Mouse (Mus musculus) lung, postnatal 0 days (tissue): ENCODE results near the gene Higd1a. TPM values are rescaled to one million over a fixed set of nuclear protein-coding genes. Genes with fewer than 3 reads are reported as not detected.

ENCODE experiments used
- ATAC-seq: fragments of 200-750 bp; cut with Nextera tagmentation; 2 replicates; pipeline ENCODE4 v1.8.0; 2017; ENCODE audit warnings: moderate library complexity
- DNase-seq: peaks from one replicate; pipeline ENCODE4 v3.0.0-alpha.2; 2016; ENCODE audit warnings: low spot score
- H3K27ac ChIP-seq: fragments of 300-500 bp; sonication (generic); 2 replicates; pipeline ENCODE4 v1.5.1; 2014; ENCODE audit warnings: antibody characterized with exemption, mild to moderate bottlenecking, low read length, mixed read lengths
- H3K27me3 ChIP-seq: fragments of 300-500 bp; sonication (generic); replicated peaks from 2 replicates; pipeline ENCODE4 v1.6.1; 2014; ENCODE audit warnings: low read length, mixed read lengths; ENCODE audit not compliant: insufficient read depth
- H3K36me3 ChIP-seq: fragments of 300-500 bp; sonication (generic); 2 replicates; pipeline ENCODE4 v1.6.1; 2014; ENCODE audit warnings: low read length, mixed read lengths; ENCODE audit not compliant: insufficient read depth
- H3K4me1 ChIP-seq: fragments of 300-500 bp; sonication (generic); 2 replicates; pipeline ENCODE4 v1.6.1; 2014; ENCODE audit warnings: antibody characterized with exemption, low read depth, low read length, mixed read lengths; ENCODE audit not compliant: insufficient read depth
- H3K4me2 ChIP-seq: fragments of 300-500 bp; sonication (generic); replicated peaks from 2 replicates; pipeline ENCODE4 v1.6.1; 2014; ENCODE audit warnings: low read depth, mild to moderate bottlenecking, low read length, moderate library complexity, mixed read lengths
- H3K4me3 ChIP-seq: fragments of 300-500 bp; sonication (generic); 2 replicates; pipeline ENCODE4 v1.5.1; 2014; ENCODE audit warnings: low read depth, low read length
- H3K9ac ChIP-seq: fragments of 300-500 bp; sonication (generic); replicated peaks from 2 replicates; pipeline ENCODE4 v1.6.1; 2014; ENCODE audit warnings: low read depth, mild to moderate bottlenecking
- H3K9me3 ChIP-seq: fragments of 300-500 bp; sonication (generic); 2 replicates; pipeline ENCODE4 v1.6.1; 2016; ENCODE audit warnings: low read length, mixed read lengths
- CTCF ChIP-seq: IDR thresholded peaks from 2 replicates; pipeline ENCODE4 v1.5.1; 2016; ENCODE audit warnings: antibody characterized with exemption, mild to moderate bottlenecking
- EP300 ChIP-seq: IDR thresholded peaks from 2 replicates; pipeline ENCODE4 v1.6.1; 2016; ENCODE audit warnings: antibody characterized with exemption, mild to moderate bottlenecking, control low read depth
- WGBS: fragments of 180-500 bp; shearing (Covaris S2); extraction: QIAGEN DNeasy Blood & Tissue Kit; methylation state at CpG from one replicate; pipeline ENCODE4 v1.1.7; 2014; 5-methylcytosine and 5-hydroxymethylcytosine counted together
- polyA plus RNA-seq: library from polyadenylated mRNA; unstranded; fragments of >200 nt; fragmentation: Nextera tagmentation; extraction: Ambion mirVana; gene quantifications from 2 replicates; pipeline ENCODE4 v1.2.1, GENCODE M21; 2015

The Higd1a gene
- polyA plus RNA-seq, 1 experiment from 2014 or later, result 206 TPM

- WGBS, result 42% methylated on average over 4 of the region's 4 CpGs
- DNase-seq, result peak; percentile 69
- H3K4me2 ChIP-seq, result no peak overlapping the region
- no peaks in the 10 kb centered on the region for H3K27me3 ChIP-seq
- H3K27ac ChIP-seq, result peak overlapping the region; percentile 26; the same call in 1 of the 2 replicates
- H3K9me3 ChIP-seq, result no peaks in the 10 kb centered on the region
- peaks cover 8% of the 10 kb centered on the region; the same call in 1 of the 2 replicates for H3K4me1 ChIP-seq
- H3K4me3 ChIP-seq, result no peak overlapping the region
- TF ChIP-seq EP300 (peak; percentile 62), CTCF (no peak)
- peak; percentile 20 for ATAC-seq
- no peak overlapping the region for H3K9ac ChIP-seq
- no peaks in the 10 kb centered on the region for H3K36me3 ChIP-seq
Observed at GRCm38 (mm10) chr9:121896820-121897219, 38.7 kb upstream of the Higd1a start.

DNA sequence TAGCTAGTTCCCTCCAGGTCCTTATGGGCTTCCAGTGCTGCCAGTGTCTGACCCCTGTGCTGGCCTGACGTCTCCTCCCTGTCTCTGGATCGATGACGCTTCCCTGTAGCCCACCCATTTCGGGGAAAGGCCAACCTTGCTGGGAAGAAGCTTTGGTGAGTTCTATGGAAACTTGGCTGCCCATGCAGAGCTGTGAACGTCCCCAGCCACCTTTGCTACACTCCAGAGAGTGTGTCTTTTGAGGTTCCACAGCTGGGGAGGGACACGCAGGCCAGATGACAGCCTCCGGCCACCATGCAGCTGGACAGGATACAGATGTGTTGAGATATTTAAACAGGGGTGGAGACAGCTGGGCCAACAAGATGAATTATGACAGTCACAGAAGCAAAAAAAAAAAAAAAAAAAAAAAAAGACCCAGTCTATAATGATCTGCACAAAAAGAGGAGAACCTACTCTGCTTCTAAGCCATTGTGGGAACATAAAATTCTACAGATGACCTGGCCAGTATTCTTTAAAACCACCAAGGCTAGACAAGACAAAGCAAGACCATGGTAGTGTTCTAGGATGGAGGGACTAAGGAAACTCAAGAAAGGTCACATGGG, 37.3 kb upstream of the Higd1a start:
- no peaks in the 10 kb centered on the region for H3K36me3 ChIP-seq
- peak overlapping the region; percentile 71 for H3K27ac ChIP-seq
- H3K4me1 ChIP-seq, result peaks cover 8% of the 10 kb centered on the region; the same call in 1 of the 2 replicates
- no peak overlapping the region for H3K4me2 ChIP-seq
- peak; percentile 92 for DNase-seq
- TF ChIP-seq EP300 (peak; percentile 80; the same call in 1 of the 2 replicates), CTCF (no peak)
- H3K4me3 ChIP-seq, result no peak overlapping the region
- no peaks in the 10 kb centered on the region for H3K9me3 ChIP-seq
- peak; percentile 75 for ATAC-seq
- H3K27me3 ChIP-seq, result no peaks in the 10 kb centered on the region
- no peak overlapping the region for H3K9ac ChIP-seq
- 35% methylated on average over 7 of the region's 7 CpGs for whole genome bisulfite sequencing

DNA sequence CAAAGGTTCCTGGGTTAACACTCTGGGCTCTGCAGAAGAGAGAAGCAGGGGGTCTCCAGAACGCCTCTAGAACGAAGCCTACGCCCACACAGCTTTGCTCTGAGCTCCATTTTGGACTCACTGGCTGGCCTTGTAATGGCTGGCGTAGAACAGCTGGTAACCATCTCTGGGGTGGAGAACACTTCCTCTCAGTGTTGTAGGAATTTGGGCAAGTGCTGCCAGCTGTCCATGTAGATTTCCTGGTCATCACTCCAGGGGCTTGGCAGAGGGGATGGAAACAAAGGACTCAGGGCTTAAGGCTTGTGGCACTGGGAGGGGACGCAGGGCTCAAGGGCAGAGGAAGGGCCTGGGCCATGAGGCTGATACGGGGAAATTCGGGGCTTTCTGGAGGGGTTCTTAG, 36.3 kb upstream of the Higd1a start:
- Histone ChIP-seq H3K9me3 (no peaks in the 10 kb centered on the region), H3K4me3 (no peak overlapping the region), H3K36me3 (no peaks in the 10 kb centered on the region), H3K4me1 (peaks cover 8% of the 10 kb centered on the region; the same call in 1 of the 2 replicates), H3K27me3 (no peaks in the 10 kb centered on the region), H3K27ac (peak overlapping the region; percentile 71), H3K4me2 (no peak overlapping the region), H3K9ac (no peak overlapping the region)
- 63% methylated on average over 7 of the region's 7 CpGs for WGBS
- peak; percentile 15; the same call in 1 of the 2 replicates for ATAC-seq
- TF ChIP-seq EP300 (peak; percentile 46; the same call in 1 of the 2 replicates), CTCF (no peak)
- DNase-seq, result peak; percentile 70

DNA sequence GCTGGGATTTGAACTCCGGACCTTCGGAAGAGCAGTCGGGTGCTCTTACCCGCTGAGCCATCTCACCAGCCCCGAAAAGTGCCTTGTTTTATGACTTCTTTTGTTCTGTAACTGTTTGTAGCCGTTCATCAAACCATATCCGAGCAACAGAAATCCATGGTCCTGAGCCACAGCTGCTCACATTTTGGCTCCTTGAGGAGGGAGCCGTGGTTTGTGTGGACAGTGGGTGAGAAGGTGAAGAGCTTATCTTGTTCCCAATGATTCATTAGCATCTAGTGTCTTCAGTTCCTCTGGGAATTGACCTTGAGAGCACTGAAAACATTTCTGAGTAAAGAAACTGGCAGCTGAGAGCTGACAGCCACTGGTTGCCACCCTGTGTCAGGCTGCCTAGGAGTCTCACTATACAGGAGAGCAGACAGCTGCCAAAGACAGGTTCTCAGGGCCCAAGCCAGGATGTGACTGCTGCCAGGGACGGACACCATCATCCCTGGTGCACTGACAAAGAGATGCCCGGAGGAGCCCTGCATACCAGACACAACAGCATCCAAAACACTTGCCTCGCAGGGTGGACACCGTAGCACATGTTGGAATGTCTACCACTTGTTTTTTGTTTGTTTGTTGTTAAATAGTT, 34.0 kb upstream of the Higd1a start:
- WGBS, result 74% methylated on average over 12 of the region's 12 CpGs
- Histone ChIP-seq H3K4me3 (no peak overlapping the region), H3K36me3 (no peaks in the 10 kb centered on the region), H3K27ac (no peak overlapping the region), H3K27me3 (no peaks in the 10 kb centered on the region), H3K9me3 (no peaks in the 10 kb centered on the region), H3K4me1 (peaks cover 8% of the 10 kb centered on the region; the same call in 1 of the 2 replicates), H3K9ac (no peak overlapping the region), H3K4me2 (no peak overlapping the region)
- no peak for DNase-seq
- TF ChIP-seq CTCF (no peak), EP300 (no peak)
- no peak for ATAC-seq

GRCm38 (mm10) chr9:121891301-121891700, 33.1 kb upstream of the Higd1a start:
- peak overlapping the region; percentile 62 for H3K27ac ChIP-seq
- no peaks in the 10 kb centered on the region for H3K9me3 ChIP-seq
- 84% methylated on average over 9 of the region's 9 CpGs for WGBS
- TF ChIP-seq CTCF (no peak), EP300 (no peak)
- H3K27me3 ChIP-seq, result no peaks in the 10 kb centered on the region
- no peaks in the 10 kb centered on the region for H3K36me3 ChIP-seq
- no peak overlapping the region for H3K9ac ChIP-seq
- peaks cover 8% of the 10 kb centered on the region; the same call in 1 of the 2 replicates for H3K4me1 ChIP-seq
- no peak overlapping the region for H3K4me2 ChIP-seq
- DNase-seq (no peak), ATAC-seq (no peak)
- no peak overlapping the region for H3K4me3 ChIP-seq

GRCm38 (mm10) chr9:121890441-121890941, 32.3 kb upstream of the Higd1a start:
- peak; percentile 92 for DNase-seq
- Histone ChIP-seq H3K9ac (no peak overlapping the region), H3K36me3 (no peaks in the 10 kb centered on the region), H3K4me1 (peaks cover 8% of the 10 kb centered on the region; the same call in 1 of the 2 replicates), H3K27ac (peak overlapping the region; percentile 62), H3K9me3 (no peaks in the 10 kb centered on the region), H3K4me2 (peak overlapping the region; percentile 32), H3K27me3 (no peaks in the 10 kb centered on the region), H3K4me3 (no peak overlapping the region)
- WGBS, result 8% methylated on average over 18 of the region's 18 CpGs
- TF ChIP-seq CTCF (no peak), EP300 (peak; percentile 12; the same call in 1 of the 2 replicates)
- ATAC-seq, result peak; percentile 80
